Mouse (Mus musculus) cerebellum, adult 18-20 months (tissue): ENCODE measurements at regions not wholly inside any gene's neighbourhood (a gene's known extent, or its start where the extent isn't known, plus 50 kb on each side); places are given as distances from the start of the nearest gene placed in this dataset.
"Not testable (repeated sequence)": the region's sequence is repeated elsewhere in the genome, so short reads cannot be mapped to it uniquely, and the experiment has no call there.

Experiments
- DNase-seq, 2 experiments: peaks; one replicate each; pipeline ENCODE4 v3.0.0; 2021

GRCm38 (mm10) chr5:52010426-52010825 lies 179.9 kb downstream of the Dhx15 start:
- DNase-seq: no peak

- DNase-seq: no peak
Measured at GRCm38 (mm10) chr5:52008942-52009341, 181.4 kb downstream of the Dhx15 start.

- no peak for DNase-seq
Measured at GRCm38 (mm10) chr5:52006843-52007242, 183.5 kb downstream of the Dhx15 start.

- no peak for DNase-seq
Measured at GRCm38 (mm10) chr5:51990847-51991610, 199.3 kb downstream of the Dhx15 start.

GRCm38 (mm10) chr5:51989396-51989795 lies 200.9 kb downstream of the Dhx15 start:
- no peak for DNase-seq

GRCm38 (mm10) chr5:51988913-51989312 lies 201.4 kb downstream of the Dhx15 start:
- no peak for DNase-seq

GRCm38 (mm10) chr5:51984966-51985365 lies 205.3 kb downstream of the Dhx15 start:
- no peak for DNase-seq

GRCm38 (mm10) chr5:51982780-51983179 lies 207.5 kb downstream of the Dhx15 start:
- no peak for DNase-seq

- no peak for DNase-seq
Measured at GRCm38 (mm10) chr5:51980901-51981300, 209.4 kb downstream of the Dhx15 start.

GRCm38 (mm10) chr5:51952499-51952898 lies 237.8 kb downstream of the Dhx15 start:
- no peak for DNase-seq

GRCm38 (mm10) chr5:51949996-51950395 lies 240.3 kb downstream of the Dhx15 start:
- no peak for DNase-seq

GRCm38 (mm10) chr5:51946062-51946461 lies 244.3 kb downstream of the Dhx15 start:
- DNase-seq: no peak

- not testable (repeated sequence) for DNase-seq
Measured at GRCm38 (mm10) chr5:51941925-51942291, 248.4 kb downstream of the Dhx15 start.

GRCm38 (mm10) chr5:51941255-51941924 lies 248.9 kb downstream of the Dhx15 start:
- DNase-seq: no peak

- no peak for DNase-seq
Measured at GRCm38 (mm10) chr5:51938845-51939244, 251.5 kb downstream of the Dhx15 start.

GRCm38 (mm10) chr5:51937320-51937719 lies 253.0 kb downstream of the Dhx15 start:
- DNase-seq: no peak

GRCm38 (mm10) chr5:51935391-51936354 lies 254.6 kb downstream of the Dhx15 start:
- no peak for DNase-seq

GRCm38 (mm10) chr5:51934910-51935309 lies 255.4 kb downstream of the Dhx15 start:
- DNase-seq: no peak

- DNase-seq: no peak
Measured at GRCm38 (mm10) chr5:51933331-51933730, 257.0 kb downstream of the Dhx15 start.

- DNase-seq: no peak
Measured at GRCm38 (mm10) chr5:51930416-51930815, 259.9 kb downstream of the Dhx15 start.

GRCm38 (mm10) chr5:51928801-51929200 lies 261.5 kb downstream of the Dhx15 start:
- DNase-seq: no peak

- no peak for DNase-seq
Measured at GRCm38 (mm10) chr5:51923417-51923816, 266.9 kb downstream of the Dhx15 start.

GRCm38 (mm10) chr5:51922973-51923372 lies 267.3 kb downstream of the Dhx15 start:
- no peak for DNase-seq
